Mouse (Mus musculus) left cerebral cortex, adult 2 months (tissue): ENCODE measurements around the gene Gm11042. TPM values are rescaled to one million over a fixed set of nuclear protein-coding genes. Genes with fewer than 3 reads are reported as not detected.
A peak's percentile ranks its signal among the peaks of the same experiment; 100 is the strongest.

Source experiments
- DNase-seq, 2 experiments: peaks; one replicate each; pipeline ENCODE4 v3.0.0; 2021 to 2022; ENCODE audit warnings: low spot score in 2 of 2, mixed read lengths in 1 of 2; ENCODE audit errors: extremely low spot score in 1 of 2
- H3K27ac ChIP-seq: fragments of 200-600 bp; 2 replicates; pipeline ENCODE4 v1.8.1; 2022
- H3K4me3 ChIP-seq: fragments of 200-600 bp; 2 replicates; pipeline ENCODE4 v1.8.1; 2022
- CTCF ChIP-seq: fragments of 200-600 bp; IDR thresholded peaks from 2 replicates; pipeline ENCODE4 v1.8.1; 2022; ENCODE audit warnings: antibody characterized with exemption, mild to moderate bottlenecking, moderate library complexity
- intact Hi-C: fragments of 180-260 bp; cut with DNase I; formaldehyde crosslinking; loops from one replicate; pipeline ENCODE4 v1.15.1; 2025
- long read RNA-seq, 2 experiments: library from polyadenylated mRNA; stranded (forward); transcript quantifications; one replicate each; pipeline ENCODE4 v2.0.0; 2021; ENCODE audit warnings: borderline mapping rate in 2 of 2
- total RNA-seq, 2 experiments: library from RNA; stranded (reverse); gene quantifications; 2 replicates each; pipeline ENCODE4 v1.2.3; 2021

Gm11042 gene
- total RNA-seq = not detected
- long read RNA-seq, experiment 1 = 0 reads
- long read RNA-seq, experiment 2 = 0 reads

- no peak for DNase-seq
- H3K4me3 ChIP-seq = peak within 1 kb of the TSS; percentile 66
- intact Hi-C loops = loop anchor here (2.0 to 10.0 kb wide), 2 partner anchors 612 to 752 kb away; no protein-coding TSS in a partner anchor
- TF ChIP-seq CTCF = no peak
- H3K27ac ChIP-seq = peak within 1 kb of the TSS; percentile 93
Observed at GRCm38 (mm10) chr12:74316344-74316973, at the start of gene Gm11042. Gene Gm11042, minus strand, starts transcription at chr12:74316394.

- no peak for TF ChIP-seq CTCF
- H3K4me3 ChIP-seq = no peak overlapping the region
- DNase-seq = no peak
- intact Hi-C loops = no loop called here
- H3K27ac ChIP-seq = no peak overlapping the region
Observed at GRCm38 (mm10) chr12:74364477-74364876, 48.3 kb upstream of the Gm11042 start.

- no peak for TF ChIP-seq CTCF
- peak overlapping the region; percentile 79 for H3K27ac ChIP-seq
- DNase-seq = peak in 1 of 2 experiments; percentile 14
- intact Hi-C loops = no loop called here
- H3K4me3 ChIP-seq = no peak overlapping the region
Observed at GRCm38 (mm10) chr12:74363076-74363475, 46.9 kb upstream of the Gm11042 start.

GRCm38 (mm10) chr12:74362453-74362852 lies 46.3 kb upstream of the Gm11042 start:
- H3K27ac ChIP-seq = peak overlapping the region; percentile 44; the same call in 1 of the 2 replicates
- TF ChIP-seq CTCF = no peak
- DNase-seq = no peak
- intact Hi-C loops = no loop called here
- H3K4me3 ChIP-seq = no peak overlapping the region

- intact Hi-C loops = no loop called here
- H3K27ac ChIP-seq = no peak overlapping the region
- no peak for TF ChIP-seq CTCF
- no peak overlapping the region for H3K4me3 ChIP-seq
- DNase-seq = no peak
Observed at GRCm38 (mm10) chr12:74359791-74360190, 43.6 kb upstream of the Gm11042 start.

- TF ChIP-seq CTCF = no peak
- Histone ChIP-seq H3K27ac (no peak overlapping the region), H3K4me3 (no peak overlapping the region)
- intact Hi-C loops = no loop called here
- no peak for DNase-seq
Observed at GRCm38 (mm10) chr12:74357806-74358205, 41.6 kb upstream of the Gm11042 start.

GRCm38 (mm10) chr12:74342720-74343119 lies 26.5 kb upstream of the Gm11042 start:
- Histone ChIP-seq H3K27ac (no peak overlapping the region), H3K4me3 (no peak overlapping the region)
- intact Hi-C loops = no loop called here
- no peak for DNase-seq
- no peak for TF ChIP-seq CTCF

GRCm38 (mm10) chr12:74340070-74340469 lies 23.9 kb upstream of the Gm11042 start:
- Histone ChIP-seq H3K4me3 (no peak overlapping the region), H3K27ac (no peak overlapping the region)
- TF ChIP-seq CTCF = no peak
- no peak for DNase-seq
- intact Hi-C loops = no loop called here

- intact Hi-C loops = loop anchor here (2.0 to 10.0 kb wide), 5 partner anchors 124 to 634 kb away; no protein-coding TSS in a partner anchor
- DNase-seq = peak in 1 of 2 experiments; percentile 6
- Histone ChIP-seq H3K27ac (peak overlapping the region; percentile 45), H3K4me3 (no peak overlapping the region)
- TF ChIP-seq CTCF = no peak
Observed at GRCm38 (mm10) chr12:74333706-74334105, 17.5 kb upstream of the Gm11042 start.

GRCm38 (mm10) chr12:74333016-74333415 lies 16.8 kb upstream of the Gm11042 start:
- TF ChIP-seq CTCF = peak; percentile 83
- DNase-seq = peak; percentile 75 to 80
- intact Hi-C loops = loop anchor here (2.0 to 10.0 kb wide), 5 partner anchors 124 to 634 kb away; no protein-coding TSS in a partner anchor
- Histone ChIP-seq H3K4me3 (no peak overlapping the region), H3K27ac (peak overlapping the region; percentile 45; the same call in 1 of the 2 replicates)

GRCm38 (mm10) chr12:74329759-74330158 lies 13.6 kb upstream of the Gm11042 start:
- no peak for TF ChIP-seq CTCF
- intact Hi-C loops = loop anchor here (5.0 to 10.0 kb wide), 6 partner anchors 128 to 965 kb away; no protein-coding TSS in a partner anchor
- H3K27ac ChIP-seq = peak overlapping the region; percentile 71; the same call in 1 of the 2 replicates
- DNase-seq = peak in 1 of 2 experiments; percentile 57
- no peak overlapping the region for H3K4me3 ChIP-seq

GRCm38 (mm10) chr12:74326644-74327043 lies 10.4 kb upstream of the Gm11042 start:
- peak; percentile 32 for TF ChIP-seq CTCF
- Histone ChIP-seq H3K4me3 (no peak overlapping the region), H3K27ac (peak overlapping the region; percentile 3; the same call in 1 of the 2 replicates)
- intact Hi-C loops = loop anchor here (2.0 to 10.0 kb wide), 3 partner anchors 756 to 968 kb away; partner anchors contain the start of gene Kcnh5
- DNase-seq = no peak
